Mouse (Mus musculus) heart, postnatal 25 days (tissue): ENCODE results near the gene Adprh. TPM values are rescaled to one million over a fixed set of nuclear protein-coding genes. Genes with fewer than 3 reads are reported as not detected.

ENCODE experiments used
- DNase-seq: peaks from one replicate; pipeline ENCODE4 v3.0.0; 2022; ENCODE audit warnings: low spot score
- intact Hi-C: fragments of 180-260 bp; cut with DNase I; formaldehyde crosslinking; loops from one replicate; pipeline ENCODE4 v1.15.1; 2025
- total RNA-seq, 2 experiments: library from RNA; stranded (reverse); gene quantifications; 2 replicates each; pipeline ENCODE4 v1.2.3; 2021

Gene Adprh
- total RNA-seq, 2 experiments from 2014 or later, result 25.8 to 28.0 TPM

DNA sequence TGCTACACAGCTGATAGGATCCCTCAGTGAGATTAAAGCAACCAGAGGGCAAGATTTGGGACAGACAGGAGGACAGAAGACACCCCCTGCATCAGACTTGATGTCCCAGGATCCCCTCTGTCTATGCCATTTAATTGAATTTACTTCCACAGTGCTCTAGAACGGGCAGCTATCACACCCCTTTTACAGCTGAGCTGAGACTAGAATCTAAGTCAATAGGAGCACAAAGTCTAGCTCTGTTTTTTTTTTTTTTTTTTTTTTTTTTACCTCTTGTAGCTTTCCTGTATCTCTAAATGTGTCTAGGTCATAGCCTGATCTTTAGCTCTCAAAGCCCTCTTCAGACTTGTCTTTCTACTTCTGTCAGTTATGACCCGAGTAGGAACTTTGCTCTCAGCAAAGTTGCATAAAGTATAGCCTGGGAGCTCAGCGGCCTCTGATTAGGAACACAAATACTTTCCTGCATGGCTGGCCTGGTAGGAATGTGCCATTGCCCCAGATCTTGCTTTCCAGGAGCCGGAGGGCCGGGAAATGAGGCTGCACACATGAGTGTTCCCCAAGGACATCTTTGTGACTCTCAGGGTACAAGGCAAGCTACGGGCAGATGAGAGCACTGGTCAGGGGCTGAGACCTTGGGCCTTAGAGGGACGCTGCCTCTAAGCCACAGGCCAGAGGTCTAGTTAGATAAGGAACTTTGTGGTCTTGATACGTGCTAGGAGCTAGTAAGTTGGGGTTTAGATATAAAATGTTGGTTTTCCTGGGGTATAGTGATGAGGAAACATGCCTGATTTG, 15.6 kb upstream of the Adprh start:
- intact Hi-C loops, result no loop called here
- no peak for DNase-seq

DNA sequence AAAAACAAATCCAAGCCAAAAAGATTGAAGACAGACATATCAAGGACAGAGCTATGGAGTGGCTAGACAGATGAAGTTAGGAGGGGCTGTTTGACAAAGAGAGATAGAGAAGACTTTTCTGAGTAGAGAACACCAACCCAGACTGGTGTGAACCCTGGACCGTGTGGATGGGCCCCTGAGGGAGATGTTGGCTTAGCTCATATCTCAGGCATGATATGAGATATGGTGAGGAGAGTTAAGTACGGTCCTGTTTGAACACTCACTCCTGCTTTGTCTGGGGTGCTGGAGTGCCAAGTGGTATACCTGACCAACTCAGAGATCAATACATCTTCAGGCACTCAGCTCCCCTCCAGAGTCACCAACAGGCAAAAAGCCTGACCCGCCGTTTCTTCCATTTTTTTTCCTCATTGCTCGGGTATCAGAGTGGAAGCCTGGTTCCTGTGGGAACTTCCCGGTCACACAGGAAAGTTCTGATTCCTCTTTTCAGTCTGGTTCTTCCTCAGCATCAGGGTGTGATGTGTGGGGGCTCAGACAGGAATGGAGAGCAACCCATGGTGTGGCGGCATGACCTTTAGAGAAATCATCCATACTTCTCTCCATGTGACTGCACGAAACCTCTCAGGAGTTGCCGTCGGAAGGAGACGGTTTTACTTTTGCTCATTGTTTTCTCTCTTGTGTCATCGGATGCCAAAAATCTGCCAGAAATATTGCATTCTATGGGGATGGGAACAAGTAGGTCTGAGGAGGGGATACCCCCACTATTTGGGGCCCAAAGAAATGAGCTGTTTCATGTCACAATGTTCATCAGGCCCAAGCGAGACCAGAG, 14.8 kb upstream of the Adprh start:
- intact Hi-C loops, result no loop called here
- DNase-seq, result no peak

DNA sequence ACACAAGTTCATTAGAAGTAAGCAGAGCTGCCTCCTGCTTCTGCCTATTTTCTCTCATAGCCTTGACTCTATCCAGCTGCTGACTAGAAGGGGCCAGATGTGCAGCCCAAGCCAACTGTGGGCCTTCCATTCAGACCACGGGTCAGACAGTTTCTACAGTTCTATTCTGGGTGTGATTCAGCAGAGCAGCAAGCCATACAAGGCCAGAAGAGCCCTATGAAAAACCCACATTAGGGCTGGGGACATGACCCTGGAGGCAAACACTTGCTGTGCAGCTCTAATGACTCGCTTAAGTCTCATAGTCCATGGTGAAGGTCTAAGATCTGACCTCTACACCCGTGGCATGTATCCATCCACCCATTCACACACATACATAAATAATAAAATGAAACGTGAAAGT, 13.6 kb upstream of the Adprh start:
- no peak for DNase-seq
- intact Hi-C loops, result no loop called here

DNA sequence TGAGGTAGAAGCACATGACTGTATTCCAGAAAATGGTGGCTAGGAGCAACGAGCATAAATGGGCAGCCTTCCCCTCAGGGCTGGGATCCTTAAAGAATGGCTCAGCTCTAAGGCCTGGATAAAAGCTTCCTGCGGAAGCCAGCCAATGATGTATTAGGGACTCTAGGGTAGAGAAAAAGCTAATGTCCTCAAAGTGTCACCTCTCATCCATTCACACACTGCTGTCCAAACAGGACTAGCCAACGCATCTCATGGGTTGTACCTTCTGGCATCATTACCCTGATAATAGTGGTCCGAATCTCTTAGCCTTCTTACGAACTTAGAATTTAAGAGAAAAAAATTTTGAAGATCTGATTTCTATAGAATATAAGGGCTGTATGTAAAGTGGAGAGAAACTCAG, 10.8 kb upstream of the Adprh start:
- DNase-seq, result no peak
- intact Hi-C loops, result no loop called here

DNA sequence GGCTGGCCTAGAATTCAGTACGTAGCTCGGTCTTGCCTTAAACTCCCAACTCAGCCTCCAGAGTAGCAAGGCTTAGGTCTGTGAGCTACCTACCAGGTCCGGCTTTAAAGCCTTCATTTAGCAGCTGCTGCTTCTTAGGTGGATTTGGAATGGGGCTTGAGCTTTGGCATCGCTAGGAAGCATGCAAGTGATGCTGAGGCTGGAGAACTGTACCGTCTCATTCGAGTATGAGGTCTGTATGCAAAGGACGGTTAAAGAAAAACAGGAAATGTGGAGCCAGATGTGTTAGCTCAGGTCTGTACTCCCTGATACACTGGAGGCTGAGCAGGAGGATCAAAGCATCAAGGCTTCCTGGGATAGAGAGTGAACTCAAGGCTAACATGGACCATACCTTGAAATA, 9.7 kb upstream of the Adprh start:
- intact Hi-C loops, result no loop called here
- DNase-seq, result no peak

DNA sequence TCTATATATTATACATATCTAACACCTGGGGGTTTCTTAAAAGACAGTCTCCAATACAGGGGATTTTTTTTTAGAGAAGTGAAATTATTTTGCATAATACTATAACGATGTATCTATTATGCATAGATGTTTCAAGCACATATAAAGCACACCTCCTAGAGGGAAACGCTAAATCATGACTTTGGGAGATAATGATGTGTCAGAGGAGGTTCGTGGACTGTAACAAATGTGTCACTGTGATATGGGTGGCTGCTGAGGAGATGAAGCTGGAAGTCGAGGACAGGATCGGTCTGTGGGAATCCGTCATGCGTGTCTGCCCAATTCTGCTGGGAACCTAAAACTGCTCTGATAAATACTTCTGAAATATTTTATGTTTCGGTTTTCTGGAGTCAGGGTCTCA, 9.2 kb upstream of the Adprh start:
- intact Hi-C loops, result no loop called here
- DNase-seq, result no peak

DNA sequence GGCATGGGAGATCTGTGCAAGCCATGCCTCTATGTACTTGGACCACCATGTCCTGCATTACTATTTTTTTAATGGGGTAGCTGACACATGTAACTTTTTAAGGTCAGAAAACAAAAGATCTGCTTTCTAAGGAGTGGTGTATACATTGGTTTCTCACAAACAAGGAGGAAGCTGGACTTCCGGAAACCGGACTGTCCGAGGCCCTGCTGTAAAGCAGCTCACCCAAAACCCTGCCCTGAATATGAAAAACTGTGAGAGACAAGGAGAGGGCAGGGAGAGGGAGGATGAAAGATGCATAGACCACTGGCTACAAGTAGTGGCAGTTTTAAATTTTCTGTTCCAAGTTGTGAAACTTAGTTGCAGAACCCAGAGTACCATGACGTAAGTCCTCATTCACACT, 7.5 kb upstream of the Adprh start:
- no peak for DNase-seq
- intact Hi-C loops, result no loop called here

DNA sequence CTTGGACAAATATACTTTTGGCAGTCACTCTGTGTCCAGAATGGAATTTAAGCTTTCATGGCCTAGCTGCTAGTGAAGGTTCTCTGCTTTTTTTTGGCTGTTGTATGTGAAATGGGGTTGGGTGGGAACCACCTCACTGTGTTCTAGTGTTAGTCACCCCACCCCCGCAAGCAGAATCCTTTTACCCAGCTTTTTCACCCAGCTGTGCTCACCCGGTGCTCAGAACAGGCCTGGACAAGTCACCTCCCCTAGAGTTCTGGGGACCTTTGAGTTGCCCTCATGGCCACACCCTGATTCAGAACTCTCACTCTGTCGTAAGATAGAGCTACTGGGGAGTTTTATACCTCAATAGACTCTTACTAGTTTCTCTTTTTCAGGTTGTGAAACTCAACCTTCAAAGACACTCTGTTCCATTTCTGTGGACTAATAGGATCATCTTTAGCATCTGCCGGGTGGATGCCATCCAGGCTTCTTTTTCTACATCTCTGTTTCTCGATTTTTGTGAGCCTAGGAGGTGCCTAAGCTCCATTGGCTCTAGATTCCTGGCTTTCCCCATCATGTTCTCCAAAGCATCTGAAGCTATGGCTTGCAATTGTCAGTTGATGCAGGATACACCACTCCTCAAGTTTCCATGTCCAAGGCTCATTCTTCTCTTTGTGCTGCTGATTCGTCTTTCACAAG, 6.2 kb upstream of the Adprh start:
- no peak for DNase-seq
- intact Hi-C loops, result no loop called here

DNA sequence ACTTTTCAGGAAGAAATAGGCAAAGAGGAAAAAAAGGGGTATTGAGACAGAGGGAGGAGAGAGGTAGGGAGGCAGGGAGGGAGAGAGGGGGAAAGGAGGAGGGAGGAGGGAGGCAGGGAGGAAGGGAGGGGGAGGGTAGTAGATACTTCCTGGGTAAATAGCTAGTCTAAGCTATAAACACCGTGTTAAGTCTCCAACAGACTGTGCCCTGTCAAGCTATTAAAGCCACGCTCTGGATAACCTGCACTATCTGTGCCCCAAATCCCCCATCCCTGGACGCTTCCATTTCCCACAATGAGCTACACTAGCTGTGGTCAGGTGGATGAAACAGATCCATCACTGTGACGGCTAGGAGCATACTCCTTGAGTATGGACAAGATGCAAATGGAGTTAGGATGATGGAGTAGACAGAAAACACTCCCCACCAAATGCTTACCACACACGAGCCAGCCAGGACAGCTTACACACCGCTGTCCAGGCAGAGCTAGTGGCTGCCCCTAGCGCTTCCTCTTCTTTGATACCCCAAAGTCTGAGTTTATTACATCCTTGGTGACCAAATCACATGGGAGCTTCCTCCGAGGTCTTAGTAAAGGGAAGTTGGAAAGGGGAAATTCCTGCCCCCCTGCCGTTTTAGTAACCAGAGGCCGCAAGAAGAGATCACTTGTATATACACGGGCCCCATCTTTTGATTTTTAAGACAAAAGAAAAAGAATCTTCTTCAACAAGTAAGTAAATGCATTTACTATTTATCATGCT, 4.5 kb upstream of the Adprh start:
- no peak for DNase-seq
- intact Hi-C loops, result no loop called here

DNA sequence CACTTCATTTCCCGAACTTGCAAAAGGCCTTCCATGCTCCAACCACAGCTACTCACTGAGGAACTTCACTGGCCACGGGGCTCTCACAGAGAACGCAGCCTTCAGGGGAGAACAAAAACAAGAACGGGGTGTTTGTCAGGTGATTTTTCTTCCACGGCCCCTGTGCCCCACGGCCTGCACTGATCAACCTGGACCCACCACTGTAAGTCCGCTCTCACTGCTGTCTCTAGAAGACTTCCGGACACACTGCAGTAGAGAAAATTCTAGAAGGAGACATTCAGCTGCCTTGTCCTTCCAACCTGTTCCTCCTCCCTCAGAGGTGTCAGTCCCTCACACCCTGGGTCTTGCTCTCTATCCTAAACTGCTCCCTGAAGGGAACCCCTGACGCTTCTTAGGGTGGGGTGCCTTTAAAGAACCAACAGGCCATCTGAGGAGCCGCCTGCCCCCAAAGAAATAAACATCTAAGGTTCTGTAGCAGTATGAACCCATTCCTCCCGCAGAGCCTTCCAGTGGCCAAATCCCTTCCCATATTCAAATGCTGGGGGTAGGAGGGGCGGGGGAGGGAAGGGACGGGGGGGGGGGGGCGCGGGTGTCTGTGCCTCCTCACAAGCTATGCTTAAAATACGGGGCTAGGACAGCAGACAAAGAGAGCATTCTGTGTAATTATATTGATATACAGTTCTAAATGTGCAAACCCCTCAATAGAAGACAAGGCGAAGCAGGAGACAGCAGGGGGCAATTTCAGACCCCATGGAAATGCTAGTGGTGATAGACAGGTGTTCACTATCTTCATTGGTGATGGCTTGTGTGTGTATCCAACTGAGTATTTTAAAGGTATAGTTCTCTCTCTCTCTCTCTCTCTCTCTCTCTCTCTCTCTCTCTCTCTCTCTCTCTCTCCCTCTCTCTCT, 3.3 kb upstream of the Adprh start, which contains the start of gene Cd80:
Cd80 (plus strand) TSS at position 51 of the 908 bp plus-strand sequence.
- intact Hi-C loops, result loop anchor here (2.0 kb wide), 1 partner anchor 19 kb away; no protein-coding TSS in a partner anchor
- DNase-seq, result no peak

DNA sequence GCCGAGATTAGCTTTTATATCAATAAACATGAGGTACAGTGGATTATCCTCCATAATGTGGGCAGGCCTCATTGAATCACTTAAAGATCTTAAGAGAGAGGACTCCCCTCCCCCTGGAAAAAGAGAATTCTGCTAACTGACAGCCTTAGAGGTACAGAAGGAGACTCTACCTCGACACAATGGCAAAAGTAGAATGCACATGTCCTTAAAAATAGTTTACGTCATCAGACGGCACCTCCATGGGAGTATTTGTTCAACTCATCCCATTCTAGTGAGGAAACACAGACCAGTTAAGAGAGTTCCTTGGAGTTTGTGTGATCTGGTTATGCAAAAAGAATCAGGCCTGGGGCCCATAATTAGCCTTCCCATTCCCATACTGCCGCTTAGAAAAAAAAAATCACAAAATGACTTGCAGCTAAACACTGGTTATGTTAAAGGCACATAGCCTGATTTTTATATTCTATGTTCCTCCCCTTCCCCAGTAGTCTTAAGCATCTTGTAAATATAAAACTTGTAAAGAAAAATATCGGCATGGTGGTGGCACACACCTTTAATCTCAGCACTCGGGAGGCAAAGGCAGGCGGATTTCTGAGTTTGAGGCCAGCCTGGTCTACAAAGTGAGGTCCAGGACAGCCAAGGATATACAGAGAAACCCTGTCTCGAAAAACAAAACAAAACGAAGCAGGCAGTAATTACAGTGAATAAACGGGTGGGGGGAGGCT, 2.2 kb upstream of the Adprh start:
- intact Hi-C loops, result loop anchor here (2.0 to 5.0 kb wide), 2 partner anchors 20 to 77 kb away; no protein-coding TSS in a partner anchor

DNA sequence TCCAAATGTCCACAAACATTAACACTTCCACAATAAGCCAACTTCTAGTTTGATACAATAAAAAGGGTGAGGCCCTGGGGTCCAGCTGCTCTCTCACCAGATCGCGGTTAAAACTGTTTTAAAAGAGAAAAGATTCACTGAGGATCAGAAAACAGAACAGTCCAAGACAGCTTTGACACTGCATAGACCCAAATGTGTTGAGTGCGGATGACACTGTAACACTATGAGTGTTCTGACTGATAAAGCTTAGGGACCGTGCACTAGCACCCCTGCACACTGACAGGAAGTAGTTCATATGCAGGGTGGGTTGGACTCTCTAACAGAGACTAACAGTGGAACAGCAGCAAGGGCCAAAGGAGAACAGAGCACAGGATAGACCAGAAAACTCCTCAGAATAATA, 1.4 kb upstream of the Adprh start:
- intact Hi-C loops, result loop anchor here (2.0 to 5.0 kb wide), 3 partner anchors 21 to 77 kb away; no protein-coding TSS in a partner anchor
- DNase-seq, result no peak

More for the DNA sequence above, 2.2 kb upstream of the Adprh start:
- DNase-seq, result no peak

DNA sequence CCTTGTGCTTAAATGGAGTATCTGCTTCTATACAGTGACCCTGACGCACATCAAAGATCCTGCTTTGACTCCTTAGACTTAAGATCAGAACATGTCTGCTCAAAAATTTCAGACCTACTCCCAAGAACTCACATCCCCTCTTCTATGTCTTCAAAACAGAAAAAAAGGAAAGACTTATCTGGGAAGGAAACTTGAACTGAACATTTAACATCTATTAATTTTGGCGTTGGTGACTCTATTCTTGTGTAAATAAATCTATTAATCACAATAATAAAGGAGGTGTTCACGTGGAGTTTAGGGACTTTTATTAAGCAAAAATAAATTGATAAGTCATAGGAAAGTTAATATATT, 675 bp upstream of the Adprh start:
- intact Hi-C loops, result loop anchor here (2.0 to 5.0 kb wide), 2 partner anchors 52 to 76 kb away; no protein-coding TSS in a partner anchor

DNA sequence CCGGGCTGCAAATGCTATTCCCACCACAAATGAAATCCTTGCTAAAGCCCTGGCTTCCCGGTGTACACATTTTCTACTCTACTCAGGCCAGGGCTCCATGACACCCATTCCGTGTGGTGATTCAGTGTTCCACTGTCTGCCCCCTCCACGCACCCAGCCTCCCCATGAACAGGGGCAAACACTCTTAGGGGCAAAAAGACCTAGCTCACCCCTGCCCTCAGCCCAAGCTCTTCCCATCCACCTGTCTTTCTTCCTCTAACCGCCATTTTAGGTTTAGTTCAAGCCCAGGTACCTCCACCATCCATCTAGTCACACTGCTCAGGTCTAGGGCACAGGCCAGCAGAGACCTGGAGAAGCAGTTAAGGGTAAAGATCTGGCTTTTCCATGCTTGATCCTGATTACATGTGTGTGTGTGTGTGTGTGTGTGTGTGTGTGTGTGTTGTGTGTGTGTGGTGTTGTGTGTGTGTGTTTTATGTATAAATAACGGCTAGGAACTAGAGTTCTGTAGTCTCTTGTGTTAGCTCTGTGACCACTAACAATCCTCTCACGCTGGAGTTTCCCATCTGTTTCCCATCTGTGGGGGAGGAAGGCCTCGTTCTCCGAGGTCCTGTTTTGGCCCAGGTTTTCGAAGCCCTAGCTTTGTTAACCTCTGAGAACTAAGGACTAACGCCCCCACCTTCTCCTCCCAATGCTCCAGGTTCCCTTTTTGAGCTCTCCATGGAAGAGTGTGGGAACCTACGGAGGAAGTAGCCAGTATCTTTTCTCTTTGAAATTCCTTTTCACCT, 890 bp downstream of the Adprh start:
- intact Hi-C loops, result loop anchor here (2.0 to 5.0 kb wide), 2 partner anchors 51 to 74 kb away; no protein-coding TSS in a partner anchor

More for the DNA sequence above, 675 bp upstream of the Adprh start:
- DNase-seq, result no peak

DNA sequence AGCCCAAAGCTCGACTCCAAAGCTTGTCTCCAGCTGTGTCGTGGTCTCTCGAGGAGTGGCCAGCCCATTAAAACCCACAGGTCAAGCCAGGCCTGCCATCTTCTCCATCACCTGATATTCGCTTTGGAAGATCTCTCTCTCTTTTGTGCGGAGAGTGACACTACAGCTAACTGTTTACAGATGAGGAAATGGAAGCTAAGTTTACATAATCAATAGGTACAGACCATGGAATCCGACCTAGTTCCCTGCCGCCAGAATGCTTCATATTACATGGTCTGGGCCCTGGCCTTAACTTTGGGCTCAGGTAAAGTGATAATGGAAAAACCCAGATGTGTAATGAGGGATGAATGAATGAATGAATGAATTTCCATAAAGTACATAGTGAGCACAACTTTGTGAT, 1.8 kb downstream of the Adprh start:
- intact Hi-C loops, result loop anchor here (5.0 kb wide), 1 partner anchor 73 kb away; no protein-coding TSS in a partner anchor
- no peak for DNase-seq

More for the DNA sequence above, 890 bp downstream of the Adprh start:
- DNase-seq, result no peak

DNA sequence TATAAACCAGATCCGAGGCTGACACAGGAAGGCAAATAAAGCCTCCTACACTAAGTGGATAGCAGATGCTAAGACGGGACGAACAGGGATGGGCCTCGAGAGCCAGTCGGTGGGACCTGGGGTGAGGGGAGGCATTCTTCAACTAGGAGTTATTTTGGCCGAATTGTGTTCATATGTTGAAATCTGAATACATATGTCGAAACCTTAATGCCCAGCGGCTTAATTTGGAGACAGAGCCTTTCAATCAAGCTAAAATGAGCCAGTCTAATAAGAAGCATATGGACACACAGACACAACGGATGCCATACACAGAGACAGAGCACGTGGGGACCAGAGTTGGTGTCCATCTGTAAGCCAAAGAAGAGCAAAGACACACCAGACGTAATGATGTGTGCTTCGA, 4.0 kb downstream of the Adprh start:
- DNase-seq, result no peak
- intact Hi-C loops, result no loop called here

DNA sequence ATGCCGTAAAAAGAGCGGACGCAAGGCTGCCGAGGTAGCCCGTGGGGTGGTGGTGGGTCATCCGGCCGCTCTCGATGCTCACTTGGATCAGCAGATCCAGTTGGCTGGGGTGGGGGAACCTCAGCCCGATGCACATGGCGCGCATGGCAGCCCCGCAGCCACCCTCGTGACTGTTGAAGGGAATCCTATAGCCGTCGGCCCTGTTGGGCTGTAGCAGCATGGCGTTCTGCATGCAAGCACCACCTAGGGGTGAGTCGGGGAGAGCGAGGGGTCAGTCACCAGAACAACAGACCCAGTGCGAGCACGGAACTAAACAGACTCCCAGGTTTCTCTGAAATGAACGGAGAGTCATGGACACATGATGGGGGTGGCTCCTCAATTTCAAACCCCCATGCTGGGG, 5.1 kb downstream of the Adprh start:
- intact Hi-C loops, result no loop called here
- DNase-seq, result no peak
